Mouse (Mus musculus) bone marrow macrophage, adult 2 months (primary cell): Measurements from ENCODE around the gene Slc23a2.

Experiments
- CTCF ChIP-seq: IDR thresholded peaks from 2 replicates; pipeline ENCODE4 v1.5.1; 2012; ENCODE audit warnings: low read depth, mild to moderate bottlenecking, low read length, moderate library complexity
- POLR2A ChIP-seq: IDR thresholded peaks from 2 replicates; pipeline ENCODE4 v1.6.1; 2012; ENCODE audit warnings: mild to moderate bottlenecking, low read depth, low read length, borderline replicate concordance

DNA sequence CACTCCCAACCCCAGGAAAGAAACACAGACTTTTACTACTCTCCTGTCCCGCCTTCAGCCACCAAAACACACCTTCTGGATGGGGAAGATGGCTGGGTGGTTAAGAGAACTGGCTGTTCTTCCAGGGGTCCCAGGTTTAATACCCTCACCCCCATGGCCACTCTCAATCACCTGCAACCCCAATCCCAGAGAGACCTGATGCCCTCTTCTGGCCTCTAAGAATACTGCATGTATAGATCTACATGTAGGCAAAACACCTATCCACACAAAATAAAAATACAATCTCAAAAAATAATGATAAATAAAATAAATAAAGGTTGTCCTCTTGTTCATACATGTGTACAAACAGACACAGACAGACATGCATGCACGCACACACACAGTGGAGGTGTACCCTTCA lies 5.8 kb downstream of the Slc23a2 start:
- TF ChIP-seq POLR2A (no peak), CTCF (peak; percentile 28; the same call in 1 of the 2 replicates)
